Mouse (Mus musculus) CD4-positive, CD25-positive, alpha-beta regulatory T cell, adult 9 weeks (primary cell): Measurements from ENCODE around the gene Tgtp1. TPM values are rescaled to one million over a fixed set of nuclear protein-coding genes. Genes with fewer than 3 reads are reported as not detected.

Experiments used
- polyA plus RNA-seq: library from polyadenylated mRNA; unstranded; fragments of 100-300 nt; shearing (Covaris generic); gene quantifications from one replicate; pipeline ENCODE4 v1.2.1, GENCODE M21; 2017

Gene Tgtp1
- 292 TPM for polyA plus RNA-seq

GRCm38 (mm10) chr11:48994018-48994417 is at the start of gene Tgtp1:
Tgtp1 (minus strand) TSS chr11:48994172.

GRCm38 (mm10) chr11:48991740-48992520 is 2.0 kb downstream of the Tgtp1 start, which contains the start of gene Gm12185:
Gm12185 (minus strand) TSS chr11:48992226.

GRCm38 (mm10) chr11:48979251-48979650 is 14.7 kb downstream of the Tgtp1 start, which contains the start of gene 9930111J21Rik1:
9930111J21Rik1 (minus strand) TSS chr11:48979398.

GRCm38 (mm10) chr11:48978240-48978939 is 15.6 kb downstream of the Tgtp1 start, which contains the start of gene Olfr56:
Olfr56 (plus strand) TSS chr11:48978889.

GRCm38 (mm10) chr11:48946090-48946489 is 47.9 kb downstream of the Tgtp1 start, which contains the start of gene Psme2b:
Psme2b (minus strand) TSS chr11:48946190.

Other genes starting within 250 kb of the Tgtp1 start
- gene Rack1, start 193.8 kb downstream of the Tgtp1 start, polyA plus RNA-seq = 978 TPM
- 2.3 TPM for gene Trim41, start 176.8 kb downstream of the Tgtp1 start, polyA plus RNA-seq
- 0.45 TPM for gene Trim7, start 168.0 kb downstream of the Tgtp1 start, polyA plus RNA-seq
- gene Gm12184, start 167.5 kb downstream of the Tgtp1 start, polyA plus RNA-seq = 1.8 TPM
- 186 TPM for gene Irgm1, start 122.5 kb downstream of the Tgtp1 start, polyA plus RNA-seq
- gene Gm5431, start 92.0 kb downstream of the Tgtp1 start, polyA plus RNA-seq = 1.9 TPM
- gene Psme2b, start 48.0 kb downstream of the Tgtp1 start, polyA plus RNA-seq = 278 TPM
- 1.0 TPM for gene Olfr56, start 15.3 kb downstream of the Tgtp1 start, polyA plus RNA-seq
- gene 9930111J21Rik1, start 14.8 kb downstream of the Tgtp1 start, polyA plus RNA-seq = 284 TPM
- gene Gm12185, start 1.9 kb downstream of the Tgtp1 start, polyA plus RNA-seq = 7.8 TPM
- gene 9930111J21Rik2, start 57.1 kb upstream of the Tgtp1 start, polyA plus RNA-seq = 161 TPM
- 361 TPM for gene Tgtp2, start 70.0 kb upstream of the Tgtp1 start, polyA plus RNA-seq
- 537 TPM for gene Ifi47, start 82.4 kb upstream of the Tgtp1 start, polyA plus RNA-seq
- not detected for gene Olfr1396, start 120.7 kb upstream of the Tgtp1 start, polyA plus RNA-seq
- not detected for gene Olfr1395, start 148.1 kb upstream of the Tgtp1 start, polyA plus RNA-seq
- gene Olfr1394, start 160.2 kb upstream of the Tgtp1 start, polyA plus RNA-seq = not detected
- gene Btnl9, start 193.0 kb upstream of the Tgtp1 start, polyA plus RNA-seq = not detected
- gene Zfp62, start 209.1 kb upstream of the Tgtp1 start, polyA plus RNA-seq = 82.0 TPM